Mouse (Mus musculus) layer of hippocampus, adult 2 months (tissue): Measurements from ENCODE around the gene Gm21988. TPM values are rescaled to one million over a fixed set of nuclear protein-coding genes. Genes with fewer than 3 reads are reported as not detected.

Experiments
- DNase-seq, 2 experiments: peaks; one replicate each; pipeline ENCODE4 v3.0.0; 2022; ENCODE audit warnings: low spot score in 2 of 2
- H3K27ac ChIP-seq: fragments of 200-600 bp; 2 replicates; pipeline ENCODE4 v1.8.1; 2022
- H3K4me3 ChIP-seq: fragments of 200-600 bp; 2 replicates; pipeline ENCODE4 v1.8.1; 2022; ENCODE audit warnings: mild to moderate bottlenecking
- CTCF ChIP-seq: fragments of 200-600 bp; conservative IDR thresholded peaks from 2 replicates; pipeline ENCODE4 v1.8.1; 2022; ENCODE audit warnings: antibody characterized with exemption, mild to moderate bottlenecking, moderate library complexity
- total RNA-seq, 2 experiments: library from RNA; stranded (reverse); gene quantifications; 2 replicates each; pipeline ENCODE4 v1.2.3; 2021

Gene Gm21988
- total RNA-seq, 2 experiments from 2014 or later: 3.9 to 4.3 TPM

DNA sequence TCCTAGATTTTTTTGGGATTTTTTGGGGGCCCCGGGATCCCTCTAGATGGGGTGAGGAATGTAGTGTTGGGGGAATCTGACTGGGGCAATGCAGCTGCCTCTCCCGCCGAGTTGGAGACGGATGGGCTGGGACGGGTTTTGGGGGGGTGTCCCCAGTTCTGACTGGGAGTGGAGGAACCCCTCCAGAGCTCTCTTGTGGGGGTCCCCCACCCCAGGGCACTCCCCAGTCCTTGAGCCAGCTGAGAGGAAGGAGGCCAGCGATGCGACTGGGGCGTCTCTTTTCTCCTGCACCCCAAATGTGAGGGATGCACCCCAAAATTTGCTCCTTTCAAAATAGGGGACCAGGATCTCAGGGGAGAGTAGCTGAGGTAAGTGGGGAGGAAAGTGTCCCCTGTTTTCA lies 6.6 kb downstream of the Gm21988 start:
- DNase-seq: no peak
- H3K4me3 ChIP-seq: peak overlapping the region; percentile 76
- no peak for TF ChIP-seq CTCF
- H3K27ac ChIP-seq: peak overlapping the region; percentile 92

DNA sequence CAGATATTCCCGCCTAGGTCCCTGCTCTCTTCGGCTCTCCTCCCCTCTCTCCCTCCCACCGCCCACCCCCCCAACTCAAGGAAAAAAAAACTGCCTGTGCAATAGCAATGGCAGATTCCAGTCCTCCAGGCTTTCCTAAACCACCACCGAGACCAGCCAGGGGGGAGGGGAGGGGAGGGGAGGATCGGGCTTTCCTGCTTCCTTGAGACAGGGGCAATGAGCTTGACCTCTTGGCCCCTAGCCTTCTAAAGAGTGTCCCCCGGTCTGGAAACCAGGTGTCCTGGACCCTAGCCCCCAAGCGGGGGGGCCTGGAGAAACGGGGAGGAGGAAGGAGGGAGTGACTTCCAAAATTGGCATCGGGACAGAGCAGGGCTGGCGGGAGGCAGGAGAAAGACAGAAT lies 7.1 kb downstream of the Gm21988 start:
- H3K4me3 ChIP-seq: peak overlapping the region; percentile 76
- no peak for DNase-seq
- no peak for TF ChIP-seq CTCF
- peak overlapping the region; percentile 92 for H3K27ac ChIP-seq

DNA sequence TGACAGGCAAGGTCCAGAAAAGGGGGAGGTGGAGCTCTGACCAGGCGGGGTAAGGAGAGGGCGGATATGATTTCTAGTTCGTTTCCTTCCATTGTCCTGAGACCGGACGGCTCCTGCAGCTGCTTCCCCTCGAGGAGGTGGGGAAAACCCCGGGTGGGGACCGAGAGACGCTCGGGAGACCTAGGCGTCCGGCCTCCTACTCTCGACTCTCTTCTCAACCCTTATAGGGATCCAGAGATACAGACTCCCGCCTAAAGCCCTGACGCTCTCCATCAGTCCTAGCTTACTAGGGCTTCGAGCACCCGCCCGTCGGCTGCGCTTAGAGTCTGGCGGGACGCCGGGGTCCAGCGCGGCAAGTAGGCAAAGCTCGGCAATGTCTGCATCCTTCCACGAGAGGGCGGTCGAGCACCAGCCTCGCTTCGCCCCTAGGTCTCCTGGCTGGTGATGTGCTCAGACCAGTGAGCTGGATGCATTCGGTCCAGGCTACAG lies 9.3 kb downstream of the Gm21988 start:
- peak; percentile 100 for TF ChIP-seq CTCF
- peak; percentile 71 to 78 for DNase-seq
- H3K27ac ChIP-seq: peak overlapping the region; percentile 76
- peak overlapping the region; percentile 48 for H3K4me3 ChIP-seq

DNA sequence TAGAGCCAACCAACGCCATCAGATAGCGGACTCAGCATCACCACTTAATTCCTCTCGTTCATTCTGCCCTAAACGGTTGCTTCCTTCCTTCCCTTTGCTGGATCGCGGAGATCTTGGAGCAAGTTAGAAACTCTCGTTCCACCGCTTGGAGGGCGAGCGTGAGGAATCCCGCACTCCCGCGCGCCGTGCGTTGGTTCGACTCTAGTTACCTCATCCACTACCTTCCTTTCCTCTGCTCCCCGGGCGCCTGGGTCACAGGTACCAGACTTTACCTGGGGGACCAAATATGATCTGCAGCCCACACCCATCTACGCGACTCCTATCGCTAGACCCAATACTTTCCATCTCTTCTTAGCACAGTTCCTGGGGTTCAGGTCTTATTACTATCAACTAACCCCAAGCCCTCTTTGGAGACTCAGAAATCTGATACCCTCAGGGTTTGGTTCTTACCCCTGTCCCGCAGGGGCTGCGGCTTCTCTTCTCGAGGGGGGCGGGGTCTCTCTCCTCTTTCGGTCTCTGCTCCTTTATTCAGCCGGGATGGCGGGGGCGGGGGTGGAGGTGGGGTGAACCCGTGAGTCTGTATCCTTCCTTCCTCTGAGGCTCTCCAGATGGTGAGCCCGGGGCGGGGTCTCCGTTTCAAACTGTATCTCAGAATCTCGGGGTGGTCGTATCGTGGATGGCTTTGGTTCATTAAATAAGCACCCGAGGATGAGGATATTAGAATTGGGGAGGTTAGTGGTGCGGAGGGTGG lies 10.2 kb downstream of the Gm21988 start, which contains the start of gene Bcl6b:
Gene Bcl6b (minus strand): TSS at position 539 of the 751 bp plus-strand sequence.
- no peak for DNase-seq
- no peak for TF ChIP-seq CTCF
- peak within 1 kb of the TSS; percentile 76 for H3K27ac ChIP-seq
- peak within 1 kb of the TSS; percentile 48 for H3K4me3 ChIP-seq

DNA sequence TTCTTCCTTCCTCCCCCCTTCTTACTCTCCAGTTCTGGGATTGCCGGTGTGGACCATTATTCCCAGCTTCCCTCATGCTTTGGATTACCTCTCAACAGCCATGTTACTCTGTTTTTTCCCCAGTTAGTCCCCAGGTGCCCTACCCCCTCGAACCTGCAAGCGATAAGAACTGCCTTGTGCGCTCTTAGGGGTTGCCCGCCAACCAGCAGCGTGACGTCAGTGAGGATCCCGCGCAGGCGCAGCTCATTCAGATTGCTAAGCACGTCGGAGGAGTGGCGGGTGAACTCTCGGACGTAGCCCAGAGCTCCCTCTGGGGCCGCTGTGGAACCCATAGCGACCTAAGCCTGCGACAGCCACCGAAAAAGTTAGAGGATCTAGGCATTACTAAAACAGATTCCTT lies 10.8 kb downstream of the Gm21988 start:
- peak overlapping the region; percentile 56 for H3K27ac ChIP-seq
- peak; percentile 74 to 78 for DNase-seq
- peak overlapping the region; percentile 48 for H3K4me3 ChIP-seq
- TF ChIP-seq CTCF: peak; percentile 13; the same call in 1 of the 2 replicates

DNA sequence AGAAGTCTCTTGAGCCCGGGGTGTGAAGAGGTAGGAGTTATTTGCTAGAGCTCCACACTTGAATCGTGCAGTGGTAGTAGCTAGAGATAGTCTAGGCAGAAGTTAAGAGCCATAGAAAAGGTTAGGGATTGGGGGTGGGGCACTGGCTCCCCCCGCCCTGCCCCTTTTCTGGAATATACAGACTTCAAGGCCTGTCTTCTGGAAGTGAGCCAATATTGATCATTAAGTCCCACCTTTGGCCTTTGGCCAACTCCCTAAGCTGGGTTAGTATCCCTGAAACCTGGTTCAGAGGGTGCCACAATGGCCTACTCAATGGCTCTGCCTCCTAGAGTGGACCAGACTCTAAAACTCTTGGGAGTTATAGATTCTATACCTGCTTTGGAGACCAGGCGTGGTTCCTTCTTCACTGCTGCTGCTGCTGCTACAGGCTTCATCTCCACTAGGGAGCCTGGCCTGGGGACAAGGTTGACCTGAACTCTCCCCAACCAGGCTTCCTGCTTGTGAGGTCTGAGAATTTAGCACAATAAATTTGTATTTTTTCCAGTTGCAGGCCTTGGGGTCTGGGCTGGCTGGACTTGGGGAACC lies 11.9 kb downstream of the Gm21988 start:
- no peak overlapping the region for H3K27ac ChIP-seq
- DNase-seq: no peak
- H3K4me3 ChIP-seq: no peak overlapping the region
- no peak for TF ChIP-seq CTCF

DNA sequence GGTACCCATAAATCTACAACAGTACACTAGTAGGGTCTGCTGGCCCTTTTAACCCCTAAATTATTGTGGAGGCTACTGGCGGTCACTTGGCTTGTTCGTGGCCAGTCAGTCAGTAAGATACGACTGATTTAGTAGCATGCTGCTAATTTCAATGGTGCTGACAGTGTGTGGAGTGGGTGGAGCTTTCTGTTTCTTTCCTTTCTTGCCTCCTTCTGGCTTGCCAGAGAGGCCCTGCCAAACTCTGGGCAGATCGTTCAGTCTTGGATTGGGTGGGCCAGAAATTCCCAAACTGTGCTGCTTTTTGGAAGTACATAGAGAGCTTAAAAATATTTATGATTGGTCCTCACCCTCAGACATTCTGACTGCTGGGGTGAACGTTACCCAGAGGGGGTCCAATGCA lies 12.5 kb downstream of the Gm21988 start:
- no peak for DNase-seq
- no peak overlapping the region for H3K27ac ChIP-seq
- TF ChIP-seq CTCF: no peak
- H3K4me3 ChIP-seq: no peak overlapping the region; the same call in 1 of the 2 replicates

DNA sequence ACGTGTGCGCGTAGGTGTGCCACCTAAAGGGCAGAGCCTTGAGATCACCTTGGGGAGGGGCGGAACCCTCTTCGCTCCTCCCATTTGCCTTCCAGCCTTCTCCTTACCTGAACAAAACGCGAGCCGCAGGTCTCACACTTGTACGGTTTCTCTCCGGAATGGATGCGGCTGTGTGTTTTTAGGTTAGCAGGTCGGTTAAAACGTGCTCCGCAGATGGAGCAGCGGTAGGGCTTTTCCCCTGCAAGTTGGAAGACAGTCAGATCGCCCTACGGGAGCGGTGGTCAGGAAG lies 13.1 kb downstream of the Gm21988 start:
- DNase-seq: no peak
- Histone ChIP-seq H3K4me3 (peak overlapping the region; percentile 27; the same call in 1 of the 2 replicates), H3K27ac (no peak overlapping the region)
- no peak for TF ChIP-seq CTCF

DNA sequence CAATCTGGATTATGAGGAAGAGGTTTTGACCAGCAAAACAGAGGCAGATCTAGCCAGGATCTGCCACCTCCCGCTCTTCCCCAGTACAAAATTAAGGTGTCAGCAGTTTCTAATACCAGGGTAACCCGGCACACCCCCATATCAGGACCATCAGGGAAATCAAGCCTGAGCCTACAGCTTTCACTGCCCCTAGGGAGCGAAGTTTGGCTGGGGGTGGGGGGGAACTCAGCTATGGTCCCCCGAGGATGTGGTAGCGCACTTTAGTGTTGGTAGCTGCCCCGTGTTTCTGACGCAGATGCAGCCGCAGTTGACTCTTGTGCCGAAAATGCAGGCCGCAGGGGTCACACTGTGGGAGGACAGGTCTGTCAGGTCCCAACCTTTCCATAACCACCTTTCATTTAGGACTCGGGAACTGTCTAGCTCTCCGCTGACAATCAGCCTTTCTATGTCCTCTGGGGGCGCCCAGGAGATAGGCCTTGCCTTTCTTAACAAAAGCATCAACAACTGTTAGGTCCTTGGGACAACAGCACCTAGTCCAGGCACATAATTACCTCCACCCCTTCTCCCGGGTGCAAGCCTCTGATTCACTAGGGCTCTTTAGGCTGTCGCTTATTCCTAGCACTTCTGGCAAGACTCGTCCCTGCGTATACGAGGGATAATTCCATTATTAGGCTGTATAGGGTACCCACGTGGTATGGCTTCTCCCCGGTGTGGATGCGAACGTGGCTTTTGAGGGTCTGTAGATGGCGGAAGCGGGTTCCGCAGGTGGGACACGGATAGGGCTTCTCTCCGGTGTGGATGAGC lies 13.6 kb downstream of the Gm21988 start:
- H3K27ac ChIP-seq: no peak overlapping the region
- H3K4me3 ChIP-seq: peak overlapping the region; percentile 27; the same call in 1 of the 2 replicates
- peak; percentile 40; the same call in 1 of the 2 replicates for TF ChIP-seq CTCF
- no peak for DNase-seq

DNA sequence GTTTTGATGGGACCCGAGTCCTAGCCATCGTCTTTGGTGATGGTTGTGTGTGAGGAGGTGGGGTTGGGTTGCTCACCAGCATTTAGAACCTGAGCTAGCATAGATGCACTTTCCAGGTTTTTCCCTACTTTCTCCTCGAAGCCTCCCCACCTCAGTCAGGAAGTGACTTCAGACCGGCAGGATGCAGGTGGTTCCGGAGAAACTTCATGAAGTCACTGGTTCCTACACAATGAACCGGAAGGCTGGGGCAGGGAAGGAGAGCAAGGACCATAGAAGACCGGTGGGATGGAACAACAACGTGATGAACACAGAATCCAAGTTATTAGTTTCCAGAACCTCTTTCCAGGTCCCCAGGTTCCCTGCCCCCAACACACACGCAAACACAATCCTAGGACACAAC lies 15.9 kb downstream of the Gm21988 start:
- no peak for DNase-seq
- no peak overlapping the region for H3K4me3 ChIP-seq
- no peak for TF ChIP-seq CTCF
- peak overlapping the region; percentile 57 for H3K27ac ChIP-seq

DNA sequence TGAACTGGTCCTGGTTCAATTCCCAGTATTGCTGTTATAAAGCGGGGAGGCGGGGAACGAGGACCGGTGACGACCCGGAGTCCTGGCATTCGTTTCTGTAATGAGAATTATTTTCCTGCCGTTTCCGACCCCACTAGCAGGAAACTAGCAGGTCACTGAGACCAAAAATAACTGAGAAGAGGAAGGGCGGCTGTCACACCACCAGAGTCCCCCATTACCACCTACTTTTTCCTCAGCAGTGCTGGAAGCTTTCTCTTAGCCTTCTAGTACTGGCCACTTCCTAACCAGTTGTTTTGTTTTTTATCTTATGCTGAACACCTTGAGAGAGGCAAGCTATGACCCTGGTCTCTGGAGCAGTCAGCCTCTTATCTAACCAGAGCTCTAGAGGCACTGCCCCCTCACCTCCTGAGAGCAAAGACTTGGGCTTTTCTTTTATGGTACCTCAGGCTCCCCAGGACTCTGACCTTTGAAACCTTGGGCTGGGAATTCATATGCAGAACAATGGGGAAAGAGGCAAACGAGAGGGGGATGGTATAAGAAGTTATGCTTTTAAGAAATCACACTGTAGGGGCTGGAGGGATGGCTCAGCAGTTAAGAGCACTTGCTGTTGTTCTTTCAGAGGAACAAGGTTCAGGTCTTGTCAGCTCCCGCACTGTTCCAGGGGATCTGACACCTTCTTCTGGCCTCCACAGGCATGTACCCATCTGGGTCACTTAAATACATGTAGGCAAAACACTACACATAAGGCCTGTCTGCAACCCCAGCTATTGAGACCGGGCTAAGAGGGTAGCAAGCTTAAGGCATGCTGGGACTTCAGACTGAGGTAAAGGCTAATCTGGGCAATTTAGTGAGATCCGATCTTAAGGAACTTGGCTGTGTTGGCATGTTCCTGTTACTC lies 17.8 kb downstream of the Gm21988 start:
- no peak; the same call in 1 of the 2 replicates for TF ChIP-seq CTCF
- Histone ChIP-seq H3K4me3 (peak overlapping the region; percentile 73), H3K27ac (peak overlapping the region; percentile 97)
- DNase-seq: no peak
